Mouse (Mus musculus): ENCODE data around the gene Cma1.

DNA sequence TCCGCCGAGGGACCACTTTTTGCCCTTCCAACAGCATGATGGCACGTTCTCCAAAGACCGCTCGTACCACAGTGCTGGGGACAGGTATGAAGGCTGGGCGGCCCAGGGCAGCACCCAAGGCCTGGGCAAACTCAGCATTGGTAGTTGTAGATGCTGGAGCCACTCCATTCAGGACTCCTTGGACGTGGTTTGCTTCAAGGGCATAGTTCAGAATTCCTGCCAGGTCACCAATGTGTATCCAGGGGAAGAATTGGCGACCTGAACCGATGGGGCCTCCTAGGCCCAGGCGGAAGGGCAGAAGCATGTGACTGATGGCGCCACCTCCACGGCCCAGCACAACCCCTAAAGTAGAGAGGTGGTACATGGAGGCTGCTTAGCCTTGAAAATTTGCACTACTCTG is 46.8 kb downstream of the Cma1 start:
- no peak for TF ChIP-seq CTCF (IDR thresholded peaks at IDR 0.05; ENCODE audit: extremely low read depth, insufficient read length, insufficient replicate concordance, low read depth, low read length)
- TF ChIP-seq POLR2A (IDR thresholded peaks at IDR 0.05; ENCODE audit: low read depth, low read length): no peak

Measured in small intestine, adult 2 months (tissue).